Mouse (Mus musculus): ENCODE data around the gene Nfatc4. TPM values are rescaled to one million over a fixed set of nuclear protein-coding genes. Genes with fewer than 3 reads are reported as not detected.

The Nfatc4 gene
- polyA plus RNA-seq, 1 experiment from 2014 or later: 9.8 TPM

DNA sequence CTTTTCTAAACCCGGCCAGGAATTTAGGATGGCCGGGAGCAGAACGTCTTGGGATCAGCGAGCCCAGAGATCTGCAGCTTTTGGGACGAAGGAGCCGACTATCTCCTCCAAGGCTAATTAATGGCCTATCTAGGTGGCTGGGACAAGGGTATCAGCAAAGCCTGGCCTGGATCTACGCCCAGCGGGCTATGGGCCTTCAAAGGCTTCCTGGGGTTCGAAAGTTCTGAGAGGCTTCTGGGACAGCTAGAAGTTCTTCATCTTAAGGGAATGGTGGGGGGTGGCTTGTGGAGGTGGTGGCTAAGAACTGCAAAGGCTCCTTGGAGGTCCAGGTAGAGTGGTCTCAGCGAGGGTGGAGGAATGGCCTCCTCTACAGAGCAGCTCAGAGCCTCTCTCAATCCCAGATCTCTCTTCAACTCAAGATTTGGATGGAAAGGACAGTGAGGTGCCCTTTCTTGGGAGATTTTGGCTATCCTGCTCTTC lies 1.1 kb downstream of the Nfatc4 start:
- Histone ChIP-seq H3K4me1 (peaks cover 49% of the 10 kb centered on the region), H3K36me3 (no peaks in the 10 kb centered on the region), H3K9ac (replicated peaks) (peak overlapping the region; percentile 67; the same call in 1 of the 2 replicates), H3K27ac (replicated peaks) (peak overlapping the region; percentile 79), H3K4me2 (peak overlapping the region; percentile 96), H3K27me3 (replicated peaks) (peaks cover 18% of the 10 kb centered on the region), H3K9me3 (replicated peaks) (no peaks in the 10 kb centered on the region), H3K4me3 (replicated peaks) (peak overlapping the region; percentile 60)
- WGBS: 2% methylated on average over 10 of the region's 10 CpGs
- peak; percentile 22; the same call in 1 of the 2 replicates for ATAC-seq (ENCODE audit: low FRiP score)

DNA sequence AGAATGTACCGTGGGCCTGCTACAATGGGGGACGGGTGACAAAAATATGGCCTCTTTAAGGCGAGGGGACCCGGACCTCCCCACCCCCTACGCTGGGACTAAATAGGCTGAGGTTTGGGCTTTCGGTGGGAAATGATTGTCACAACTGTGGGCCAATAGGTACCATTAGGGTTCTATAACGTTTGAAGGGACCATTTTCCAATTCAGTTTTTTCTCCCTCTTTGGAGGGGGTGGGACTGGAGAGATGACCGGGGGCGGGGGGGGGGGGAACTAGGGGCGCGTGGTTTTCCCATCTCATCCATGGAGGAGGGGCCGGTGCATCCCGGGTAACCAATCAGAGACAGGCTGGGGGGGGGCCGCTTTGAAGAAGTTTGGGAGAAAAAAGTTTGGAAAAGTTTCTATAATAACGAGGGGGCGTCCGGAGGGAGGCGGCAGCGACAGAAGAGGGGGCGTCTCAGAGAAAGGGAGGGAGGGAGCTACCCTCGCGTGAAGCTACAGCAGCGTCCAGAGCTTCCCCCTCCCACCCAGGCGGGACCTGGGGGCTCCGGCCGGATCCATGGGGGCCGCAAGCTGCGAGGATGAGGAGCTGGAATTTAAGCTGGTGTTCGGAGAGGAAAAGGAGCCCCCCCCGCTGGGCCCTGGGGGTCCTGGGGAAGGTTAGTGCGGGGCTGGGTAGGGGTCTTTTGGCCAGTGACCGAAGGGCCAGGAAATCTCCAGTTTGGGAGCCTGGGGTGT lies 1.7 kb downstream of the Nfatc4 start:
- 0 out of 2 replicates have a peak, but pooled peaks have one; percentile 1 for ATAC-seq (ENCODE audit: low FRiP score)

DNA sequence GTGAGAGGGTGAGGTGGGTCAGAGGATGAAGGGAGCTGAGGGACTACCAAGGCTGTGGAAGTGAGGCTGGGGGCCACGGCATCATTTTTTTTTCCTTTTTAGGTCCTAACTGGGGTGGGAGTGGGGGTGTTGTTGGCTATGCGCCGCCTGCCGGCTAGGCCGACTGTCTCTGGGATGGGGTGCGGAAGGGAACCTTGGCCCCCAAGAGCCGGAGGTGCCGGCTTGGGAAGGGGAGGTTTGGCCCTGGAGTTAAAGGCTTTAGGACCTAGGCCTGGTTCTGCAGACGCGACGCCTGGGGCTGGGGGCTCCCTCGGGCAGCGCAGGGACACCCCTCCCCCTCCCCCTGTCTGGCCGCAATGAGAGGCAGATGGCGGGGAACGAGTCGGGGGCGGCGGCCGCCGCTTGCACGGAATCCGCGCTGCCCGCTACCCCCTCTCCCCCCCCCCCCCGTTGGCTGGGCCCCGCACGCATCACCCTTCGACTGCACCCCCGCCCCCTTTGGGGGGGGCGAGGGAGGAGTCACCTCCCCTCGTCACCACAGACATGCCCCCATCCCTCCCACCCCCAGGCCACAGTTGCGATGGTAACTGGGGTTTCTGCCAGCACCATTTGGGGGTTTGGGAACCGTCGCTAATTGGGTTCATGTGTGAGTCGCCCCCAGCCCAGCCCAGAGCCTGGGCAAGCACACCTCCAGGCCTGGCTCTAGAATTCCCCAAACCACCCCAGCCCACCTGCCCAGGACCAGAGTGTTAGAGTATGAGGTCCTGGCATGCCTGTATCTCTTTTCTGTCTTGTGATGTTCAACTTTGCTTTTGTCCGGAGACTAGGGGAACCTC lies 2.5 kb downstream of the Nfatc4 start:
- peak overlapping the region; percentile 81 for H3K27ac ChIP-seq (replicated peaks)
- H3K9me3 ChIP-seq (replicated peaks): no peaks in the 10 kb centered on the region
- H3K4me2 ChIP-seq: peak overlapping the region; percentile 96
- peaks cover 49% of the 10 kb centered on the region for H3K4me1 ChIP-seq
- H3K36me3 ChIP-seq: no peaks in the 10 kb centered on the region
- ATAC-seq (ENCODE audit: low FRiP score): peak; percentile 12
- H3K4me3 ChIP-seq (replicated peaks): peak overlapping the region; percentile 60
- H3K9ac ChIP-seq (replicated peaks): peak overlapping the region; percentile 60
- H3K27me3 ChIP-seq (replicated peaks): peaks cover 18% of the 10 kb centered on the region
- 0% methylated on average over 24 of the region's 37 CpGs for WGBS

More for the DNA sequence above, 1.7 kb downstream of the Nfatc4 start:
- Histone ChIP-seq H3K36me3 (no peaks in the 10 kb centered on the region), H3K9ac (replicated peaks) (peak overlapping the region; percentile 60), H3K4me1 (peaks cover 49% of the 10 kb centered on the region), H3K4me3 (replicated peaks) (peak overlapping the region; percentile 60), H3K9me3 (replicated peaks) (no peaks in the 10 kb centered on the region), H3K27me3 (replicated peaks) (peaks cover 18% of the 10 kb centered on the region), H3K4me2 (peak overlapping the region; percentile 96), H3K27ac (replicated peaks) (peak overlapping the region; percentile 81)
- 2% methylated on average over 31 of the region's 32 CpGs for WGBS

DNA sequence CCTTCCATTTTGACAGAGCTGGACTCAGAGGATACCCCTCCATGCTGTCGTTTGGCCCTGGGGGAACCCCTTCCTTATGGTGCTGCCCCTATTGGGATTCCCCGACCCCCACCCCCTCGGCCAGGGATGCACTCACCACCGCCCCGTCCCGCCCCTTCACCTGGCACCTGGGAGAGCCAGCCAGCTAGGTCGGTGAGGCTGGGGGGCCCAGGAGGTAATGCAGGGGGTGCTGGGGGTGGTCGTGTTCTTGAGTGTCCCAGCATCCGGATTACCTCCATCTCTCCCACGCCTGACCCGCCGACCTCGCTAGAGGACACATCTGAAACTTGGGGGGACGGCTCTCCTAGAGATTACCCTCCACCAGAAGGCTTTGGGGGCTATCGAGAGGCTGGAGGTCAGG lies 3.2 kb downstream of the Nfatc4 start:
- no peak overlapping the region for H3K27ac ChIP-seq (replicated peaks)
- H3K4me3 ChIP-seq (replicated peaks): peak overlapping the region; percentile 60
- H3K9me3 ChIP-seq (replicated peaks): no peaks in the 10 kb centered on the region
- peaks cover 18% of the 10 kb centered on the region for H3K27me3 ChIP-seq (replicated peaks)
- H3K4me1 ChIP-seq: peaks cover 49% of the 10 kb centered on the region
- H3K9ac ChIP-seq (replicated peaks): peak overlapping the region; percentile 60
- 5% methylated on average over 15 of the region's 15 CpGs for WGBS
- no peaks in the 10 kb centered on the region for H3K36me3 ChIP-seq
- H3K4me2 ChIP-seq: peak overlapping the region; percentile 96
- ATAC-seq (ENCODE audit: low FRiP score): no peak

DNA sequence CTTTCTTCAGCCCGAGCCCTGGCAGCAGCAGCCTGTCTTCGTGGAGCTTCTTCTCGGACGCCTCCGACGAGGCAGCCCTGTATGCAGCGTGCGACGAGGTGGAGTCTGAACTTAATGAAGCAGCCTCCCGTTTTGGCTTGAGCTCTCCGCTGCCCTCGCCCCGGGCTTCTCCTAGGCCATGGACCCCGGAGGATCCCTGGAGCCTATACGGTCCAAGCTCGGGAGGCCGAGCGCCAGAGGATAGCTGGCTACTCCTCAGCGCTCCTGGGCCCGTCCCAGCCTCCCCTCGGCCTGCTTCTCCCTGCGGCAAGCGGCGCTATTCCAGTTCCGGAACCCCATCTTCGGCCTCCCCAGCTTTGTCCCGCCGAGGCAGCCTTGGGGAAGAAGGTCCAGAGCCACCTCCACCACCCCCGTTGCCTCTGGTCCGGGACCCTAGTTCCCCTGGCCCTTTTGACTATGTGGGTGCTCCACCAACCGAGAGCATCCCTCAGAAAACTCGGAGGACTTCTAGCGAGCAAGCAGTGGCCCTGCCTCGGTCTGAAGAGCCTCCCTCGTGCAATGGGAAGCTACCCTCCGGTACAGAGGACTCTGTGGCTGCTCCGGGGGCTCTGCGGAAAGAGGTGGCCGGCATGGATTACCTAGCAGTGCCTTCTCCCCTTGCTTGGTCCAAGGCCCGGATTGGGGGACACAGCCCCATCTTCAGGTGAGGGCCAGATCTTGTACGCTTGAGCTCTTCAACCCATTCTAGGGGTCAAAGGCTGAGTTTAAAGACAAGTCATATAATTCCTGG lies 3.8 kb downstream of the Nfatc4 start:
- Histone ChIP-seq H3K4me3 (replicated peaks) (peak overlapping the region; percentile 60), H3K27me3 (replicated peaks) (peaks cover 18% of the 10 kb centered on the region), H3K9me3 (replicated peaks) (no peaks in the 10 kb centered on the region), H3K4me2 (peak overlapping the region; percentile 96), H3K9ac (replicated peaks) (peak overlapping the region; percentile 60), H3K36me3 (no peaks in the 10 kb centered on the region), H3K27ac (replicated peaks) (no peak overlapping the region; the same call in 1 of the 2 replicates), H3K4me1 (peaks cover 49% of the 10 kb centered on the region)
- WGBS: 10% methylated on average over 41 of the region's 41 CpGs
- no peak for ATAC-seq (ENCODE audit: low FRiP score)

DNA sequence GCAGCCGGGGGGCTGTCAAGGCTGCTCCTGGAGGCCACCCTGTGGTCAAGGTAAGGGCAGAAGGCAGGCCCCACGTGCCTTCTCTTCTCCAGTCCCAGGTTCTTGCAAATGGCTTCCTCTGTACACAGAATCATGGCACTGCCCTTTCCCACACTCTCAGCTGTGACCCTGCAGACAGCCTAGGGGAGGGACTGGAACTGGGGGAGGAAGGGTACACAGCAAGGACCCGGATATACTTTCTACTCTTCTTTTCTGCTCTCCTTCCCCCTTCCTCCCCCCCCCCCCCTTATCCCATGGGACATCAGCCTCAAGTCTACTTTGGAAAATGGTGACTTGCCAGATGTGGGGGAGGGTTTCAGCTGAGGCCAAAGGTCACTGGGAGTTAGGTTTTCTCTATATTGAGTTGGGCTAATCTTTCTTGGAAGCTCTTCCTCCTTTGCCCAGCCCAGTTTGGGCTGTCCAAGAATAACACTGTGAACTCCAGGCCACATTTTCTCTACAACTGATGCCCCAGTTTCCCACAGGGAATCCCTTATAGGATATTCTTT lies 5.8 kb downstream of the Nfatc4 start:
- peaks cover 37% of the 10 kb centered on the region for H3K4me1 ChIP-seq
- 66% methylated on average over 2 of the region's 3 CpGs for WGBS
- H3K27me3 ChIP-seq (replicated peaks): peaks cover 18% of the 10 kb centered on the region
- H3K27ac ChIP-seq (replicated peaks): no peak overlapping the region
- no peaks in the 10 kb centered on the region for H3K36me3 ChIP-seq
- no peak for ATAC-seq (ENCODE audit: low FRiP score)
- H3K9ac ChIP-seq (replicated peaks): no peak overlapping the region
- H3K4me3 ChIP-seq (replicated peaks): no peak overlapping the region
- no peaks in the 10 kb centered on the region for H3K9me3 ChIP-seq (replicated peaks)
- H3K4me2 ChIP-seq: no peak overlapping the region

DNA sequence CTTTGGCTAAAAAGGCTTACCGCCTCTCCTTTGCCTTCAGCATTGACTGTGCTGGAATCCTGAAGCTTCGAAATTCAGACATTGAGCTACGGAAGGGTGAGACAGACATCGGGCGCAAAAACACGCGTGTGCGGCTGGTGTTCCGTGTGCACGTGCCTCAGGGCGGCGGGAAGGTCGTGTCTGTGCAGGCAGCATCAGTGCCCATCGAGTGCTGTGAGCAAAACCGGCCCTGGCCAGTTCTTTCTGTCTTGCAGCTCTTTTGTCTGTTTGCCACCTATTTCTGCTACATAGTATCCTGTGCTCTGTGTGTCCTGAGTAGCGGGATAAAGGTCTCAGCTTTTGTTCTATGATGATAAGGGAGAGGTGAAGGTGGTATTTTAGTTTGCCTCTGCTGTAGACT lies 6.9 kb downstream of the Nfatc4 start:
- H3K27ac ChIP-seq (replicated peaks): no peak overlapping the region
- no peak for ATAC-seq (ENCODE audit: low FRiP score)
- H3K4me3 ChIP-seq (replicated peaks): no peak overlapping the region
- no peak overlapping the region for H3K4me2 ChIP-seq
- H3K27me3 ChIP-seq (replicated peaks): peaks cover 16% of the 10 kb centered on the region
- H3K4me1 ChIP-seq: peaks cover 28% of the 10 kb centered on the region
- whole genome bisulfite sequencing: 92% methylated on average over 16 of the region's 16 CpGs
- no peak overlapping the region for H3K9ac ChIP-seq (replicated peaks)
- H3K36me3 ChIP-seq: no peaks in the 10 kb centered on the region
- H3K9me3 ChIP-seq (replicated peaks): no peaks in the 10 kb centered on the region

DNA sequence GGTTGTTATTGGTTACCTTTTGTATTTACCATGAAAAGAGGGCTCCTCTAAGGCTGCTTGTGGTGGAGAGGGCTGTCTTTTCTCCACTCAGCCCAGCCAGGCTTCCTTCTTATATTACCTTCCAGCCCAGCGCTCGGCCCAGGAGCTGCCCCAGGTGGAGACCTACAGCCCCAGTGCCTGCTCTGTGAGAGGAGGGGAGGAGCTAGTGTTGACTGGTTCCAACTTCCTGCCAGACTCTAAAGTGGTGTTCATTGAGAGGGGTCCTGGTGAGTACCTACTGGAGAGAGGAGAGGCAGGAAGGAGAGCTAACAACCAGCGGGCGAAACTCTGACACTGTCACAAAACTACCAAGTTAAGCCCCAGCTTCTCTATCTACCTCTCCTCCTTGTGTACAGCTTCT lies 7.4 kb downstream of the Nfatc4 start:
- ATAC-seq (ENCODE audit: low FRiP score): no peak
- Histone ChIP-seq H3K9me3 (replicated peaks) (no peaks in the 10 kb centered on the region), H3K4me2 (no peak overlapping the region), H3K9ac (replicated peaks) (no peak overlapping the region), H3K4me1 (peaks cover 23% of the 10 kb centered on the region), H3K36me3 (no peaks in the 10 kb centered on the region), H3K27ac (replicated peaks) (no peak overlapping the region), H3K4me3 (replicated peaks) (no peak overlapping the region), H3K27me3 (replicated peaks) (peaks cover 15% of the 10 kb centered on the region)
- WGBS: 84% methylated on average over 4 of the region's 4 CpGs

DNA sequence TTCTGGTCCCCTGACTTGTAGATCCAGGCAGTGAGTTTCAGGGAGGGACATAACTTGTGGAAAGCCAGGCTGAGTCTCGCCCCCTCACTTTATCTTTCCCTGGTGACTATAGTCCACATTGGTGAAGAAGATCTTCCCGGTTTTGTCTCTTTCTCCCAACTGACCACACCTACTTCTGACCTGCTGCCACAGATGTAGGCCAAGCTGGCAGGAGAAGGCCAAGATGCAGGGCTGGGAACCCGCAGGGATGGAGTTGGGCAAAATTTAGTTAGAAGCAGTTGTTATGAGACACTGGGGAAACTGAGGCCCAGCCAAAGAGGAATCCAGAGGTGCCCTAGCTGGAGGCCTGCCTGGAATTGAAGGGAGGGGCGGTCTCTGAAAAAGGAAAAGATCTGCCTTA lies 10.2 kb downstream of the Nfatc4 start:
- 0 out of 2 replicates have a peak, but pooled peaks cover 10% of the 10 kb centered on the region for H3K4me1 ChIP-seq
- H3K36me3 ChIP-seq: no peaks in the 10 kb centered on the region
- H3K4me3 ChIP-seq (replicated peaks): no peak overlapping the region
- no peak for ATAC-seq (ENCODE audit: low FRiP score)
- H3K9me3 ChIP-seq (replicated peaks): no peaks in the 10 kb centered on the region
- H3K4me2 ChIP-seq: no peak overlapping the region
- H3K9ac ChIP-seq (replicated peaks): no peak overlapping the region
- no peak overlapping the region for H3K27ac ChIP-seq (replicated peaks)
- 87% methylated on average over 4 of the region's 4 CpGs for WGBS
- H3K27me3 ChIP-seq (replicated peaks): no peaks in the 10 kb centered on the region; the same call in 1 of the 2 replicates

DNA sequence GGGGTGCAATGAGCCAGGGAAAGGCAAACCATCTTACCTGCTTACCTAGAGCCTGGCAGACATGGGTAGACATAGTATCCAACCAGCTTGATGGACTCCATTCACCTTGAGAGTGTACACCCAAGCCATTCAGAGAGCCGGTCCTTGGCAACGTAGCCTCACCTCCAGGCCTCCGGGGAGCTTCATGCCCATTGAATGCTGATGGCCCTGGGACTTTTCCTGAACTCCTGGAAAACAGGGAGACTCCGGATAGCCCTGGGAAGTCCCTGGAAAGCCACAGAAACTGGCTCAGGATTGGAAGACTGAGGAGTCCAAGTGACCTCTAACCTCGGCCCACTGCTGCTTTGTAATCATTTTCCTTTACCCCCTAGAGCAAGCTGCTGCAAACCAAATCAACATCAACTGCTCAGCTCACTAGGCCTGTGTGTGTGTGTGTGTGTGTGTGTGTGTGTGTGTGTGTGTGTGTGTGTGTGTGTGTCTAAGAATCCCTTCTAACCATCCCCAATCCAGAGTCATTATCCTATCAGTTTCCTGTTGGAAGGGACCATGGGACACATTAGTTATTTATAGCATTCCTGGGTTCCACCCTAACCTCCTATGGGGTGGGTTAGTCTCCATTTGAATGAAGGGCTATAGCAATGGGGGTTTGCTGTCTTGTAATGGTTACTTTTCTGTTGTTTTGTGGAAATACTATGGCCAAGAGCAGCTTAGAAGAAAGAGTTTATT lies 12.0 kb downstream of the Nfatc4 start:
- 74% methylated on average over 5 of the region's 5 CpGs for WGBS
- no peak overlapping the region for H3K27ac ChIP-seq (replicated peaks)
- no peaks in the 10 kb centered on the region for H3K9me3 ChIP-seq (replicated peaks)
- H3K4me1 ChIP-seq: 0 out of 2 replicates have a peak, but pooled peaks cover 4% of the 10 kb centered on the region
- H3K4me3 ChIP-seq (replicated peaks): no peak overlapping the region
- H3K9ac ChIP-seq (replicated peaks): no peak overlapping the region
- H3K27me3 ChIP-seq (replicated peaks): no peaks in the 10 kb centered on the region; the same call in 1 of the 2 replicates
- ATAC-seq (ENCODE audit: low FRiP score): no peak
- H3K36me3 ChIP-seq: no peaks in the 10 kb centered on the region
- no peak overlapping the region for H3K4me2 ChIP-seq

Measured in neural tube, embryonic 15.5 days (tissue).